Mouse (Mus musculus) C2C12 (cell line): ENCODE results near the gene Mgat4b.

ENCODE experiments used
- CEBPB ChIP-seq: IDR thresholded peaks from one replicate; pipeline ENCODE4 v1.6.1; 2011; ENCODE audit warnings: low read depth, mild to moderate bottlenecking, control low read depth, moderate library complexity
- CTCF ChIP-seq: IDR thresholded peaks from one replicate; pipeline ENCODE4 v1.5.1; 2011; ENCODE audit not compliant: control insufficient read depth, insufficient read depth, insufficient read length
- FOSL1 ChIP-seq: IDR thresholded peaks from one replicate; pipeline ENCODE4 v1.8.0; 2011; ENCODE audit warnings: mild to moderate bottlenecking, low read length; ENCODE audit not compliant: poor library complexity, insufficient read depth, severe bottlenecking
- MAX ChIP-seq: IDR thresholded peaks from one replicate; pipeline ENCODE4 v1.6.1; 2011; ENCODE audit warnings: mild to moderate bottlenecking, control low read depth
- MYOD1 ChIP-seq: IDR thresholded peaks from one replicate; pipeline ENCODE4 v1.6.1; 2011; ENCODE audit warnings: low read depth; ENCODE audit not compliant: control insufficient read depth, insufficient read length
- MYOG ChIP-seq: IDR thresholded peaks from one replicate; pipeline ENCODE4 v1.6.1; 2011; ENCODE audit not compliant: control insufficient read depth, insufficient read length; ENCODE audit errors: extremely low read depth
- USF1 ChIP-seq: IDR thresholded peaks from one replicate; pipeline ENCODE4 v1.6.1; 2011; ENCODE audit warnings: low read depth, mild to moderate bottlenecking, control low read depth, moderate library complexity

DNA sequence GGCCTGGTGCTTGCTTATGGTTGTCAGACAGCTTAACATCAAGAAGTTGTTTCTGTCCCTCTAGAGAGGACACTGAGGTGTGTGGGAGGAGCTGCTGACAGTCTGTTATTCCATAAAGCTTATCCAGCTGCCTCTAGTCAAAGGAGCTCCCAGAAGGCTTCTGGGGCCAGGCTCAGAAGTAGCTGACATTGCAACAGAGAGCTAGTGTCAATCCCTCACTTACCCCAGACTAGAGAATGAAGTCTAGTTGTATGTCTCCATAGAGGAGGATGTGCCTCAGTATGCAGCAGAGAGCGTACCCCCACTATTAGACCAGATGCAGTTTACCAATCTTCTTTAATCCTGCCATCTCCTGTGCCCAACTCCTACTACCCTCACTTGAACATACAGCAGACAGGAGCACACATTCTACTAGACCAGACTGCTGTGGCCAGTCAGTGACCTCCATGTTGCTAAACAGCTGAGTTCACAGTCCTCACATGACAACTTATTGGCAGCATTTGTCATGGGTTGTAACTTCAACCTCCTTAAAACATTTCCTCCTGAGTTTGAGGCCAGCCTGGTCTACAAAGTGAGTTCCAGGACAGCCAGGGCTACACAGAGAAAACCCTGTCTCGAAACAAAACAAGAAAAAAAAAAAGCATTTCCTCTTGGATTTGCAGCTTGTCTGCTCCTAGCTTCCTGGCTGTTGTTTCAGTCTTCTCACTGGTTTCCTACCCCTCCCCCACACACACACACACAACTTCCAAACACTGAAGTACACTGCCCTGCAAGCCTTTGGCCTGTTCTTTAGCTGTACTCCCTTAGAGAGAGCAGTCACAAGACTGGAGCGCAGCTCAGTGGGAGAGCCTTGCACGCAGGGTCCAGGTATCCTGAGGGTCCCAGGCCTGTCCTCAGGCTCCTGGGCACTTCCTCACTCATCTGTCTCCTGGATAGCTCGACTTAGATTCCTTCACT, 31.9 kb upstream of the Mgat4b start:
- TF ChIP-seq CTCF (no peak), USF1 (no peak), CEBPB (no peak), MYOG (no peak), MAX (no peak), MYOD1 (no peak), FOSL1 (no peak)
